28 mouse cellular contexts compared by ENCODE assay signal in genomic region chr13:84025348-84025747, GRCm38 (mm10).
DNase-seq lines count a peak whose midpoint lies in the region; ATAC-seq and TF ChIP-seq lines count a peak whose summit lies in the region.
"Had no signal": no experiment of that assay in that cellular context is flagged by ENCODE, and none has a peak within 500 bp of the region (broad histone marks: within the 10 kb centered on the region; RNA-seq: fewer than 3 reads in every experiment).

No protein-coding gene starts in this region.

- H3K9me3 ChIP-seq in hindbrain, postnatal 0 days (ENCODE audit: low read length) = no peaks in the 10 kb centered on the region
- H3K9me3 ChIP-seq in hindbrain, embryonic 13.5 days = no peaks in the 10 kb centered on the region
- H3K9me3 ChIP-seq: heart, embryonic 12.5 days; limb, embryonic 13.5 days; midbrain, embryonic 15.5 days had no signal

- no peak overlapping the region for H3K4me2 ChIP-seq in hindbrain, postnatal 0 days (ENCODE audit: low read depth, low read length)
- no peak overlapping the region for H3K4me2 ChIP-seq in hindbrain, embryonic 13.5 days
- H3K4me2 ChIP-seq: heart, embryonic 12.5 days; hindbrain, embryonic 14.5 days; limb, embryonic 13.5 days; liver, embryonic 11.5 days; midbrain, embryonic 15.5 days had no signal

- no peak overlapping the region for H3K27ac ChIP-seq in hindbrain, postnatal 0 days
- no peak overlapping the region for H3K27ac ChIP-seq in hindbrain, embryonic 13.5 days
- H3K27ac ChIP-seq: gastrocnemius, adult 2 months; heart, adult 2 months; hindbrain, embryonic 14.5 days; limb, embryonic 13.5 days; midbrain, embryonic 15.5 days had no signal

- 61% methylated on average over 2 of the region's 2 CpGs for WGBS in hindbrain, postnatal 0 days
- 91% methylated on average over 2 of the region's 2 CpGs for WGBS in hindbrain, embryonic 13.5 days

- H3K27me3 ChIP-seq in hindbrain, postnatal 0 days (ENCODE audit: insufficient read depth, low read length) = no peaks in the 10 kb centered on the region
- H3K27me3 ChIP-seq in hindbrain, embryonic 13.5 days = no peaks in the 10 kb centered on the region
- H3K27me3 ChIP-seq: heart, embryonic 12.5 days; limb, embryonic 13.5 days; megakaryocyte, embryonic 14.5 days; midbrain, embryonic 15.5 days had no signal

- no peaks in the 10 kb centered on the region for H3K4me1 ChIP-seq in hindbrain, postnatal 0 days (ENCODE audit: insufficient read depth, low read length)
- 0 out of 2 replicates have a peak, but pooled peaks cover 3% of the 10 kb centered on the region for H3K4me1 ChIP-seq in hindbrain, embryonic 13.5 days (replicated peaks)
- H3K4me1 ChIP-seq: heart, embryonic 12.5 days; megakaryocyte, embryonic 14.5 days; midbrain, embryonic 15.5 days had no signal

- H3K9ac ChIP-seq in hindbrain, postnatal 0 days (replicated peaks; ENCODE audit: low read length) = no peak overlapping the region
- no peak overlapping the region for H3K9ac ChIP-seq in hindbrain, embryonic 13.5 days
- H3K9ac ChIP-seq: heart, embryonic 12.5 days; hindbrain, embryonic 14.5 days; limb, embryonic 13.5 days; midbrain, embryonic 15.5 days had no signal

- no peak for ATAC-seq in hindbrain, postnatal 0 days
- ATAC-seq in hindbrain, embryonic 13.5 days (ENCODE audit: low FRiP score) = no peak
- ATAC-seq: activated CD4-positive, CD25-positive, alpha-beta regulatory T cell, adult 4 months; inflammation-experienced regulatory T-cells, adult 6 months; lung, postnatal 0 days; midbrain, embryonic 15.5 days had no signal

- DNase-seq in cerebellum, postnatal 36 days = peak; percentile 18 to 20
- DNase-seq in cerebellum, postnatal 4 days (ENCODE audit: low spot score in 2 of 2) = no peak
- DNase-seq in hindbrain, postnatal 0 days (ENCODE audit: low spot score) = peak; percentile 41
- DNase-seq in 3T3-L1 (ENCODE audit: low read depth, low spot score) = peak; percentile 1
- DNase-seq in brain, adult 2 months (ENCODE audit: low read depth, low spot score) = peak; percentile 27
- no peak for DNase-seq in embryo, embryonic 9.5 days (ENCODE audit: extremely low spot score)
- DNase-seq: adrenal gland, adult 2 months; B cell, adult 2 months; cerebellum, adult 11-12 months; gastrocnemius, adult 2 months; heart, adult 2 months; heart, postnatal 4 days; kidney, adult 11 months; kidney, postnatal 25 days; lung, postnatal 4 days; right cerebral cortex, adult 18-20 months; thymus, adult 2 months; thymus, postnatal 36 days had no signal

- no peak overlapping the region for H3K4me3 ChIP-seq in hindbrain, postnatal 0 days (ENCODE audit: low read length)
- H3K4me3 ChIP-seq in hindbrain, embryonic 13.5 days = no peak overlapping the region
- H3K4me3 ChIP-seq: gastrocnemius, adult 2 months; heart, adult 2 months; heart, embryonic 12.5 days; limb, embryonic 13.5 days; megakaryocyte, embryonic 14.5 days; midbrain, embryonic 15.5 days had no signal

- no peak for TF ChIP-seq CTCF in hindbrain, postnatal 0 days (IDR thresholded peaks at IDR 0.05; ENCODE audit: low read depth)

- no peaks in the 10 kb centered on the region for H3K36me3 ChIP-seq in hindbrain, postnatal 0 days (ENCODE audit: insufficient read depth, low read length)
- no peaks in the 10 kb centered on the region for H3K36me3 ChIP-seq in hindbrain, embryonic 13.5 days
- H3K36me3 ChIP-seq: heart, embryonic 12.5 days; limb, embryonic 13.5 days; midbrain, embryonic 15.5 days had no signal

Comparison
In these comparisons a context has a peak if more than half of its experiments do, and no peak if none do; other contexts are left out.
1. DNase-seq: peak in cerebellum, postnatal 36 days (2 of 2), hindbrain, postnatal 0 days (single experiment), 3T3-L1 (single experiment) and brain, adult 2 months (single experiment); none in cerebellum, postnatal 4 days (0 of 2) and embryo, embryonic 9.5 days (single experiment).